Mouse (Mus musculus) megakaryocyte-erythroid progenitor cell, adult 5-6 weeks (primary cell): ENCODE results near the gene Nyap2. TPM values are rescaled to one million over a fixed set of nuclear protein-coding genes. Genes with fewer than 3 reads are reported as not detected.

Experiments used
- ATAC-seq: replicated peaks from 2 replicates; pipeline ENCODE4 v1.8.0; 2016; ENCODE audit warnings: mild to moderate bottlenecking, inconsistent platforms; ENCODE audit not compliant: severe bottlenecking, poor library complexity, low FRiP score, low TSS enrichment
- total RNA-seq, 2 experiments: library from RNA; stranded (forward) in 1 of 2; stranded (reverse) in 1 of 2; fragments of 200-1000, 215-1000 nt in 1 of 2; fragments of >200 nt in 1 of 2; fragmentation: Nextera tagmentation in 1 of 2; gene quantifications; 2 replicates each; pipeline ENCODE4 v1.2.3; 2014 to 2017

Gene Nyap2
- total RNA-seq (2014; fragmentation: Nextera tagmentation), result not detected in 2 replicates
- not detected in 2 replicates for total RNA-seq (2017)

- no peak for ATAC-seq
Observed at GRCm38 (mm10) chr1:81076831-81077664, at the start of gene Nyap2. Nyap2 (plus strand) TSS chr1:81076950.

- ATAC-seq, result no peak
Observed at GRCm38 (mm10) chr1:81042907-81043868, 33.6 kb upstream of the Nyap2 start.

GRCm38 (mm10) chr1:81058340-81058739 is 18.4 kb upstream of the Nyap2 start:
- ATAC-seq, result no peak

- no peak for ATAC-seq
Observed at GRCm38 (mm10) chr1:81058835-81059234, 17.9 kb upstream of the Nyap2 start.

- no peak for ATAC-seq
Observed at GRCm38 (mm10) chr1:81062811-81063210, 13.9 kb upstream of the Nyap2 start.

GRCm38 (mm10) chr1:81076259-81076658 is 491 bp upstream of the Nyap2 start:
- ATAC-seq, result no peak

GRCm38 (mm10) chr1:81077665-81078314 is 1.0 kb downstream of the Nyap2 start:
- ATAC-seq, result no peak

GRCm38 (mm10) chr1:81087485-81087884 is 10.7 kb downstream of the Nyap2 start:
- ATAC-seq, result no peak

GRCm38 (mm10) chr1:81090400-81090799 is 13.7 kb downstream of the Nyap2 start:
- ATAC-seq, result no peak

- no peak for ATAC-seq
Observed at GRCm38 (mm10) chr1:81090979-81091378, 14.2 kb downstream of the Nyap2 start.

- no peak for ATAC-seq
Observed at GRCm38 (mm10) chr1:81092056-81092455, 15.3 kb downstream of the Nyap2 start.

- ATAC-seq, result no peak
Observed at GRCm38 (mm10) chr1:81092886-81093285, 16.1 kb downstream of the Nyap2 start.

GRCm38 (mm10) chr1:81098950-81099349 is 22.2 kb downstream of the Nyap2 start:
- ATAC-seq, result no peak

- no peak for ATAC-seq
Observed at GRCm38 (mm10) chr1:81101749-81102148, 25.0 kb downstream of the Nyap2 start.

- no peak for ATAC-seq
Observed at GRCm38 (mm10) chr1:81119732-81120131, 43.0 kb downstream of the Nyap2 start.

GRCm38 (mm10) chr1:81132007-81132712 is 55.4 kb downstream of the Nyap2 start:
- ATAC-seq, result no peak

GRCm38 (mm10) chr1:81143855-81144254 is 67.1 kb downstream of the Nyap2 start:
- no peak for ATAC-seq

- no peak for ATAC-seq
Observed at GRCm38 (mm10) chr1:81145576-81145975, 68.8 kb downstream of the Nyap2 start.

GRCm38 (mm10) chr1:81169245-81169644 is 92.5 kb downstream of the Nyap2 start:
- ATAC-seq, result no peak
